Mouse (Mus musculus): Measurements from ENCODE around the gene Nrn1l. TPM values are rescaled to one million over a fixed set of nuclear protein-coding genes. Genes with fewer than 3 reads are reported as not detected.
A peak's percentile ranks its signal among the peaks of the same experiment; 100 is the strongest.

Nrn1l gene
- polyA plus RNA-seq, 1 experiment from 2014 or later: 0.66 TPM

- peak overlapping the region; percentile 93 for H3K4me2 ChIP-seq (ENCODE audit: low read length)
- H3K9ac ChIP-seq (ENCODE audit: low read depth, low read length): peak overlapping the region; percentile 77
- H3K27me3 ChIP-seq (ENCODE audit: insufficient read depth, low read length): no peaks in the 10 kb centered on the region
- TF ChIP-seq CTCF (IDR thresholded peaks at IDR 0.05; ENCODE audit: low read depth): no peak
- peaks cover 8% of the 10 kb centered on the region; the same call in 1 of the 2 replicates for H3K4me1 ChIP-seq (replicated peaks; ENCODE audit: insufficient read depth, low read length)
- H3K27ac ChIP-seq: 0 out of 2 replicates have a peak overlapping the region, but pooled peaks have one; percentile 51
- DNase-seq (ENCODE audit: low spot score) (no peak), ATAC-seq (replicated peaks; ENCODE audit: low FRiP score, low read depth) (no peak)
- peak overlapping the region; percentile 83 for H3K4me3 ChIP-seq (replicated peaks; ENCODE audit: low read depth, low read length)
- H3K36me3 ChIP-seq (ENCODE audit: insufficient read depth, low read length): peaks cover 13% of the 10 kb centered on the region
- H3K9me3 ChIP-seq (replicated peaks; ENCODE audit: low read length): no peaks in the 10 kb centered on the region
- WGBS: 35% methylated on average over 7 of the region's 7 CpGs
These were observed 42.7 kb downstream of the Nrn1l start for GRCm38 (mm10) chr8:105935863-105936603.

GRCm38 (mm10) chr8:105936866-105937475 lies 43.6 kb downstream of the Nrn1l start:
- ATAC-seq (replicated peaks; ENCODE audit: low FRiP score, low read depth) (peak; percentile 91), DNase-seq (ENCODE audit: low spot score) (peak; percentile 98)
- TF ChIP-seq CTCF (IDR thresholded peaks at IDR 0.05; ENCODE audit: low read depth): peak; percentile 17
- no peaks in the 10 kb centered on the region for H3K9me3 ChIP-seq (replicated peaks; ENCODE audit: low read length)
- under 1% methylated on average over 30 of the region's 30 CpGs for WGBS
- peak overlapping the region; percentile 77 for H3K9ac ChIP-seq (ENCODE audit: low read depth, low read length)
- peaks cover 8% of the 10 kb centered on the region; the same call in 1 of the 2 replicates for H3K4me1 ChIP-seq (replicated peaks; ENCODE audit: insufficient read depth, low read length)
- H3K4me2 ChIP-seq (ENCODE audit: low read length): peak overlapping the region; percentile 93
- no peaks in the 10 kb centered on the region for H3K27me3 ChIP-seq (ENCODE audit: insufficient read depth, low read length)
- peak overlapping the region; percentile 86 for H3K27ac ChIP-seq
- peak overlapping the region; percentile 83 for H3K4me3 ChIP-seq (replicated peaks; ENCODE audit: low read depth, low read length)
- H3K36me3 ChIP-seq (ENCODE audit: insufficient read depth, low read length): peaks cover 5% of the 10 kb centered on the region; the same call in 1 of the 2 replicates

- Histone ChIP-seq H3K4me2 (ENCODE audit: low read length) (peak overlapping the region; percentile 93), H3K27me3 (ENCODE audit: insufficient read depth, low read length) (no peaks in the 10 kb centered on the region), H3K4me3 (replicated peaks; ENCODE audit: low read depth, low read length) (peak overlapping the region; percentile 83), H3K9ac (ENCODE audit: low read depth, low read length) (peak overlapping the region; percentile 77), H3K9me3 (replicated peaks; ENCODE audit: low read length) (no peaks in the 10 kb centered on the region), H3K27ac (peak overlapping the region; percentile 86), H3K4me1 (replicated peaks; ENCODE audit: insufficient read depth, low read length) (peaks cover 8% of the 10 kb centered on the region; the same call in 1 of the 2 replicates), H3K36me3 (ENCODE audit: insufficient read depth, low read length) (no peaks in the 10 kb centered on the region)
- peak; percentile 35; the same call in 1 of the 2 replicates for ATAC-seq (replicated peaks; ENCODE audit: low FRiP score, low read depth)
- peak; percentile 69 for DNase-seq (ENCODE audit: low spot score)
- WGBS: under 1% methylated on average over 33 of the region's 33 CpGs
- TF ChIP-seq CTCF (IDR thresholded peaks at IDR 0.05; ENCODE audit: low read depth): no peak
These were observed 44.3 kb downstream of the Nrn1l start for GRCm38 (mm10) chr8:105937496-105938305.

GRCm38 (mm10) chr8:105938306-105938669 lies 44.9 kb downstream of the Nrn1l start, which contains the start of gene Psmb10:
TSS of gene Psmb10 (minus strand) at chr8:105938444.
- 9% methylated on average over 4 of the region's 4 CpGs for WGBS
- H3K4me2 ChIP-seq (ENCODE audit: low read length): peak within 1 kb of the TSS; percentile 93
- H3K4me1 ChIP-seq (replicated peaks; ENCODE audit: insufficient read depth, low read length): peaks cover 8% of the 10 kb centered on the region; the same call in 1 of the 2 replicates
- H3K9ac ChIP-seq (ENCODE audit: low read depth, low read length): peak within 1 kb of the TSS; percentile 77
- no peaks in the 10 kb centered on the region for H3K9me3 ChIP-seq (replicated peaks; ENCODE audit: low read length)
- no peak; the same call in 1 of the 2 replicates for TF ChIP-seq CTCF (IDR thresholded peaks at IDR 0.05; ENCODE audit: low read depth)
- peak; percentile 22 for DNase-seq (ENCODE audit: low spot score)
- H3K27ac ChIP-seq: peak within 1 kb of the TSS; percentile 86
- H3K27me3 ChIP-seq (ENCODE audit: insufficient read depth, low read length): no peaks in the 10 kb centered on the region
- no peak for ATAC-seq (replicated peaks; ENCODE audit: low FRiP score, low read depth)
- H3K4me3 ChIP-seq (replicated peaks; ENCODE audit: low read depth, low read length): peak within 1 kb of the TSS; percentile 83
- H3K36me3 ChIP-seq (ENCODE audit: insufficient read depth, low read length): peaks cover 3% of the 10 kb centered on the region; the same call in 1 of the 2 replicates

GRCm38 (mm10) chr8:105942026-105942425 lies 48.7 kb downstream of the Nrn1l start:
- no peak overlapping the region for H3K27ac ChIP-seq
- DNase-seq (ENCODE audit: low spot score) (no peak), ATAC-seq (replicated peaks; ENCODE audit: low FRiP score, low read depth) (no peak)
- TF ChIP-seq CTCF (IDR thresholded peaks at IDR 0.05; ENCODE audit: low read depth): no peak
- H3K4me2 ChIP-seq (ENCODE audit: low read length): no peak overlapping the region
- no peaks in the 10 kb centered on the region for H3K27me3 ChIP-seq (ENCODE audit: insufficient read depth, low read length)
- no peaks in the 10 kb centered on the region for H3K4me1 ChIP-seq (replicated peaks; ENCODE audit: insufficient read depth, low read length)
- 95% methylated on average over 11 of the region's 11 CpGs for WGBS
- H3K9ac ChIP-seq (ENCODE audit: low read depth, low read length): no peak overlapping the region
- peaks cover 29% of the 10 kb centered on the region for H3K36me3 ChIP-seq (ENCODE audit: insufficient read depth, low read length)
- H3K9me3 ChIP-seq (replicated peaks; ENCODE audit: low read length): no peaks in the 10 kb centered on the region
- H3K4me3 ChIP-seq (replicated peaks; ENCODE audit: low read depth, low read length): no peak overlapping the region

GRCm38 (mm10) chr8:105942542-105942941 lies 49.2 kb downstream of the Nrn1l start:
- no peak overlapping the region for H3K27ac ChIP-seq
- H3K4me3 ChIP-seq (replicated peaks; ENCODE audit: low read depth, low read length): no peak overlapping the region
- ATAC-seq (replicated peaks; ENCODE audit: low FRiP score, low read depth) (no peak), DNase-seq (ENCODE audit: low spot score) (no peak)
- no peak overlapping the region for H3K9ac ChIP-seq (ENCODE audit: low read depth, low read length)
- no peaks in the 10 kb centered on the region for H3K9me3 ChIP-seq (replicated peaks; ENCODE audit: low read length)
- peaks cover 34% of the 10 kb centered on the region for H3K36me3 ChIP-seq (ENCODE audit: insufficient read depth, low read length)
- TF ChIP-seq CTCF (IDR thresholded peaks at IDR 0.05; ENCODE audit: low read depth): no peak
- H3K4me1 ChIP-seq (replicated peaks; ENCODE audit: insufficient read depth, low read length): no peaks in the 10 kb centered on the region
- H3K4me2 ChIP-seq (ENCODE audit: low read length): no peak overlapping the region
- H3K27me3 ChIP-seq (ENCODE audit: insufficient read depth, low read length): no peaks in the 10 kb centered on the region
- 99% methylated on average over 5 of the region's 5 CpGs for WGBS
